Mouse (Mus musculus) T-helper 2 cell (primary cell): ENCODE results near the gene Kif26b.

Experiments
- in situ Hi-C: fragments of 300-600 bp; cut with MboI, MseI; formaldehyde crosslinking; loops from one replicate; pipeline ENCODE4 v1.15.1; 2025; ENCODE audit warnings: high pct_unique_total_duplicates

The Kif26b gene

DNA sequence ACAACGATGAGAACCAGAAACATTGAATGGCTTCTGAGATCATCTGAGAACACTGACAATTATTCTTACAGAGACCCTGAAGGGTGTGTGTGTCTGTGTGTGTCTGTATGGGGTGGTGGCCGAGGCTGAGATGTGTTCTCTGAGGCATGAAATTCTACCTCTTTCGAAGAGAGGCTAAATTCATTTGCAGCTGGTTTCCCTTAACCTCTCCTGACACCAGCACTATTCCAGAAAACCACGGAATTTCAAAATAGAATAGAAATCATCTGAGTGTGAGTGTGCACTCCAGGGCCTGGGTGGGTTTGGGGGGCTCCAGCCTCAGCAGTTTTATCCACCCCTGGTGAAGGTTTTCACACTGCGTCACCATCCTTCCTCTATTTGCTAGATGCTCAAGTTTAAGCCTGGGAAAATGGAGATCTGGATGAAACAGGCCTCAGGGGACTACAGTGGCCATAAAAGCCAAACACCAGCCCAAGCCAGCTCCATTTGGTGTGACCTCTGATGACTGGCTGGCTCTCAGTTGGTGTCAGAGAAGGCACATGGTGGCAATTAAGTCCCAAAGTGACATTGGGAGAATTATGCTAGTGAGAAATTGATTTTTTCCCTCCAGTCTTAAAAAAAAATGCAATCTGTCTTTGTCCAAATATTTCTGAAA, 56.6 kb downstream of the Kif26b start:
- in situ Hi-C loops: no loop called here

DNA sequence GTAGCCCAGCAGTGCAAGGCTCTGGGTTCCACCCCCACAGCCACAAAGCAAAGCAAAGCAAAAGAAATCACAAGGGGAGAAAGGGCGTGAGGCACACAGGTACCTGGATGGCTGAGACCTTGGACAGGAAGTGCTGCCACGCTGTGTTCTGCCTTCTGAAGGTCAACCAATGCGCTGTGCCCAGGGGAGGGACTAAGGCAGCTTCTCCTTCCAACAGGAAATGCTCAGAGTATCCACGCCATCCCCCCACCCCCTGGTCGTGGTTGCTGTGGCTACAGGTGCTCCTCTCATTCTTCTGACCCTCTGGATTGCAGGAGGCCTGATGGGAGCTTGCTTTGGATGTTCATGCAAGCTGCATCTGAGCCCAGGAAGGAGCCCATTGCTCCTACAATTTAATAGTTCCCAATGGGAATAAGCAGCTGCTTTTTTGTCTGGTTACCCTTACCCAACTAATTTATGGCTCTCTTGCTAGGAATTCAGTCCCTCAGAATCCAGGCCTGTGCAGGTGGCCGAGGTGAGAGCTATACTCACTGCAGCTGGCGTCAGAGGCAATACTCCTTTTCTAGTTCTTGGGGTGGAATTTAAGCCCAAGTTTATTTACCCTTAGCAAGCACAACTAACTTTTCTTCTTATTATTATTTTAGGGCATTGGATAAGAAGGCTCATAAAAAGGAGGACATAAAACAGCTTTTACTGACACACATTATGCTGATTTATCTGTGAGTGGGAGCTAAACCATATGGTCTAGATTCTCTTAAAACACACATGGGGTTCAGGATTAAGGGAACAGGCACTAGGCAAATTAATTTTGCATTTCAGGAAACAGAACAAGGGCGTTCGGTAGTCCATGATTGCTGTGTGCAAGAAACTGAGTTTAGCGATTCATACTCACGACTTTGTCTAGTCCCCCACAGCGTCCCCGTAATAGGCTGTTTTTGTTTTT, 61.6 kb downstream of the Kif26b start:
- in situ Hi-C loops: no loop called here

DNA sequence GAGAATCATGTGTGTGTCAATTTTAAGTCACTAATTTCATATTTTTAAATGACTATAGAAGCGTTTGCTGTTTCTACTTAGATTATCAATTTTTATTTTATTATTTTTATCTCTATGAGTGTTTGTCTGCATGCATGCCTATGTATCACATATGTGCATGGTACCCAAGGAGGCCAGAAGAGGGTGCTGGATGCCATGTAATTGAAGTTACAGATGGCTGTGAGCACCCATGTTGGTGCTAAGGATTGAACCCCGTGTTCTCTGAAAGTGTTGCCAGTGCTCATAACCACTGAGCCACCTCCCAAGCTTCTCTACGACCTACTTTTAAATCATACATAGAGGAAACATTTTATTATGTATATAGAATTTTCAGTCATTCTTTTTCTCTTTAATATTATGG, 68.2 kb downstream of the Kif26b start:
- in situ Hi-C loops: no loop called here

DNA sequence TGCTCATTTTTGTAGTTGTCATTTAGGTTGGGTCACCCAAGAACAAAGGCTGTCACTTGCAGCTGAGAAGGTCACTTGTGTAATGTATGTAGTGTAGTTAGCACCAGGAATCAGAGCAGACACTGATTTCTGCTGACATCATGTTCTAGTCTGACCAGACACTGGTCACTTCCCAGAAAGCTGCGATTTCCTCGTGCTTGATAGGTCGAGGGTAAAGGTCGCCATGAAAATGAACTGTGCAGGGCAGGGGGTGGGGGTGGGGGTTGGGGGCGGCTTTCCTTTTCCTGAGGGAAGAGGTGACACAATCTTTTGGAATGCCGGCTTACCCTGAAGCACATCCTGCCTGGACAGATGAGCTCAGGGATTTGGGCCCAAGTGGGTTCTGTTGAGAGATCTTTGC, 68.8 kb downstream of the Kif26b start:
- in situ Hi-C loops: no loop called here

DNA sequence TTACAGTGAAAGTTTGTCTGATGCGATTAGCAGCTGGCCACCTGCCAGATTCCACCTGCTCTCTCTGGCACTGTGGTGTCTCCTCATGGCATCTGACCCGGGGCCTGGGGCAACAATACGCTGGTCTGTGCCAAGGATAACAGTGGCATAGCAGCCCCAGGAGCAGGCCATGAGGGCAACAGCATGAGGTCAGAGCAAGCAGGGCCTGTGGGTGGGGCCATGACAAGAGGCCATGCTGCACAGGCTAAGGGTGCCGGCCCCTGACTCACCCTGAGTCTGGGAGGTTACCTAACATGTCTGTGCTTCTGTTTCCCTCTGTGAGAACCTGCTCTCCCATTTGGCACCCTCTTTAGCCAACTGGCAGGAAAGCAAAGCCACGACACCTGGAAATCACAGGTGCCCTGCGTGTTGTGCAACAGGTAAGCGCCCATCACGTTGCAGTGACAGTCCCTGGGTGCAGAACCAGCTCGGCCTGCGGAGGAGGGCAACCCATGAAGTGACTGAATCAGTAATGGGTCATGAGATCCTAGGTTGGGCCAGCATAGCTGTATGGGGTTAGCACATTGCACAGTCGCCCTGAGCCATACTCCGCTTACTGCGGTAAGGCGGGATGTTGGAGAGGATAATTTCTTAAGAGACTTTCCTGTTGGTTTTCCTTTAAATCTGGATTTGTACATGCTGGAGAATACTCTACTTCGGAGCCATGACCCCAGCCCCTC, 72.1 kb downstream of the Kif26b start:
- in situ Hi-C loops: no loop called here

DNA sequence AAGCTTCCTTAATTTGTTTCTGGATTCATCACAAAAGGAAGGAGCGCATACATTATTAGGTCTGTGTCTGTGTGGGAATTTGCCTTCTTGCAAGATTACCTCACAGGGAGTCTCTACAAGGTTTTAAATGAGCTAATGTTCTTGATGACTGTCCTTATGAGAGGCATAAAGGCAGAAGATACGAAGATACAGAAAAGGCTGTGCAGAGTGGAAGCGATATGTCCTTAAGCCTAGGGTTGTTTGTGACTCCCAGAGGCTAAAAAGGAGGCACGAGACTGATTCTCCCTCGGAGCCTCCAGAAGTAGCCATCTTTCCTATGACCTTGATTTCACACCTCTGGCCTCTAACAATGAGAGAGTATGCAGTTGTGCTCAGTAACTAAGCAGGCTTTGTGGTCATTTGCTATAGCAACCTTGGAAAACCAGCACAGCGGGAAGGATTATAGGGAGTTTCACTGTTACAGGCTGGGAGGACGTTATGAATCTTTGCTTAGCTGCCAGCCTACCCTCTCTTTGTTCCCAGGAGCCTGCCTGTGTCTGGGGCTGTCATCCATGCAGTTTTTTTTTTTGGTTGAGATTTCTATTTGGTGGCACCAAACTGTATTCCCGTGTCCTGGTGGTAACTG, 80.3 kb downstream of the Kif26b start:
- in situ Hi-C loops: no loop called here

DNA sequence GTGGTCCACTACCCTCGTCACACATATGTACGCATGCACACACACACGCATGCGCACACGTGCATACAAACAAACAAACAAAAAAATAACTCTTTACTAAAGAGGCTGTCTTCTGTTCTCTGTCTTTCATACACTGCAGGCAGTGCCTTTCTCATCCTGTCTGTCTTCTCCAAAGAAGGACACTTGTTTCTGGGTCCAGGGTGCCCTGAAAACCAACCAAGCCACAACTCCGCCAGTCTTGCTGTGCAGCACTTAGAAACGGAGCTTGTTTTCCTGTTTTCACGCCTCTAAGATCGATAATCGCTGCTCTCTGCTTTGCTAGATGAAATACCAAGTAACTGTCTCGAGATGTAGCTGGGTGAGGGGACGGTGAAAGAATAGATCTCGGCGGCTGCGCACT, 82.6 kb downstream of the Kif26b start:
- in situ Hi-C loops: loop anchor here (10.0 kb wide), 1 partner anchor 1387 kb away; no protein-coding TSS in a partner anchor

DNA sequence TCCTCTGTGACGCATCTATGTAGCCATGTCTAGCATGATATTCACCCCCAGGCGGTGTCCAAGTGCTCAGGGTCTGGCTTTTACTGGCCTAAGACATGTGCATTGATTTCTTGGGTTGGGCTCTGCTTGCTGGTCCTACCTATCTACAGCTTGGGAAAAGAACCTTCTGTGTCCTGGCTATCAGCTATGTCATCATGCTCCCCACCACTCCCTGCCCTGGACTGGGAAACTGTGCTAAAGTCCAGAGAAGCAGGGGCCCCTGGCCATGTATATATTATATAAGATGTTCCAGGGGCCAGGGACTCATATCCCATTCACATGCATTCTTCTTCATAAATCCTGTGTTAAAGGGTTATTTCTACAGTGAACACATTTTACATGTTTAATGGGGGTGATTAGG, 92.4 kb downstream of the Kif26b start:
- in situ Hi-C loops: no loop called here

DNA sequence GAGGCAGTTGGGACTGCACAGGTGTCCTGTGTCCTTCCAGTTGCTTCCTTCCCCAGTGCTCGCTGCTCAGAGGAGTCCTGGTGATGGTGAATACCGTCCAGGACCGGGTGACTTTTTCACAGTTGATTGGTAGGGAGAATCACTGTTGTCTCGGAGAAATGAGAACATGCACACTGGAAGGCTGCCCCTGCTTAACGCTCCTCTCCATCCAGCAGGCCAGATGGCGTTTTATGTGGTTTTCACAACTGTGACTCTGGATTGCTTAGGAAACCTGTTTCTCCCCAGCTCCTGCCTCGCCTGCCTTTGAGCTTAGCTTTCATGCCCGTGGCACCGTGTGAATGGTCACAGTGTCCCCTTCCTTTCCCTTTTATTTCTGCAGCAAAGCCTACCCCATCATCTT, 95.0 kb downstream of the Kif26b start:
- in situ Hi-C loops: no loop called here

DNA sequence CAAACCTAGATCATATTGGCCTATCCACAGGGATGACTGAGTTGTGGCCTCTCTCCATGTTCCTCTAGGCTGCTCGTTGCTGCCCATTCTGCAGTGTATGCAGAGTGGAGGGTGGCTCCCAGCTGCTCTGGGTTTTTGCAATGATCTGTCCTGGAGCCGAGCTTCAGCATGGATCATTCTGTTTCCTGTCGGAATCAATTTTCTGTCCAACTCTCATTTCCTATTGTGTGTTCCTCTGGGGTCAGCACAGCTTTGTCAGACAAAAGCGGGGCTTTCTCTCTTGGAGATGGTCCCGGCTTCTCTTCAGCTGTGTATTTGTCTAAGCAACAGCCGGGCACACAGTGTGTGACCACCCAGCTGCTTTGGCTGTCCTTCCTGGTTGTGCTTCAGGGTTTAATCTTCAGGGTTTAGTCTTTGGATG, 98.0 kb downstream of the Kif26b start:
- in situ Hi-C loops: no loop called here

DNA sequence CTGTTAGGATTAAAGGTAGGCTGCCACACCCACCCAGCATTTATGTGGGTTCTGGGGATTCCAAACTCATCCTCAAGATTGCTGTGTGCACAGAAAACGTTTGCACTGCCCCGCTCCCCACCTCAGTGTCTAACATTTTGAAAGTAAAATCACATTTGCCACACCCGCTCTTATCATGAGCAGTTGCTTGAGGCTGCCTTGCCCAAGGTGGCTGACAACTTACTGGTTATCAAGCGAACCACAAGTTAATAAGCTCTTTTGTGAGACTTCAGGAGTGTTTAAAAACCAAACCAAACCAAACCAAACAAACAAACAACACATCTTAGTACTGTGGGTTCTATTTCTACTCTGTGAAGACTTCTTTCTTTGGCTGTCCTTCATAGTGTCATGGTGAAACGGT, 101.1 kb downstream of the Kif26b start:
- in situ Hi-C loops: no loop called here

DNA sequence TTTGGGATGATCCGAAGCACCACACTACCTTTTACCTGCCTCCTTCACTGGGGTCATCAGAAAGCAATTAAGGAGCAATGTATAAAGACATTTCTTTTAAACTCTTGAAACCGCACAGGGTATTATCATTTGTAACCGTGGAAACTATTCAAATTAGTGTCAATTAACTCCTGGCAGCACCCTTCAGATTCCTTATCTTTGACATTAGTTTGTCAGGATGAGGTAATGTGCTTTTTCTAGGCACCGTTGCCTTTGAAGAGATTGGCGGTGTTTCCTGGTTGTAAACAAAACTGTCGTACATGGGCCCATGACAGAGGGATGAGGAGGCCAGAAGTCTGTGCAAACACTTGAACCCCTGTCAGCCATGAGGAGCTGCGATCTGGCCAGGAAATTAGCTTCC, 102.9 kb downstream of the Kif26b start:
- in situ Hi-C loops: no loop called here

DNA sequence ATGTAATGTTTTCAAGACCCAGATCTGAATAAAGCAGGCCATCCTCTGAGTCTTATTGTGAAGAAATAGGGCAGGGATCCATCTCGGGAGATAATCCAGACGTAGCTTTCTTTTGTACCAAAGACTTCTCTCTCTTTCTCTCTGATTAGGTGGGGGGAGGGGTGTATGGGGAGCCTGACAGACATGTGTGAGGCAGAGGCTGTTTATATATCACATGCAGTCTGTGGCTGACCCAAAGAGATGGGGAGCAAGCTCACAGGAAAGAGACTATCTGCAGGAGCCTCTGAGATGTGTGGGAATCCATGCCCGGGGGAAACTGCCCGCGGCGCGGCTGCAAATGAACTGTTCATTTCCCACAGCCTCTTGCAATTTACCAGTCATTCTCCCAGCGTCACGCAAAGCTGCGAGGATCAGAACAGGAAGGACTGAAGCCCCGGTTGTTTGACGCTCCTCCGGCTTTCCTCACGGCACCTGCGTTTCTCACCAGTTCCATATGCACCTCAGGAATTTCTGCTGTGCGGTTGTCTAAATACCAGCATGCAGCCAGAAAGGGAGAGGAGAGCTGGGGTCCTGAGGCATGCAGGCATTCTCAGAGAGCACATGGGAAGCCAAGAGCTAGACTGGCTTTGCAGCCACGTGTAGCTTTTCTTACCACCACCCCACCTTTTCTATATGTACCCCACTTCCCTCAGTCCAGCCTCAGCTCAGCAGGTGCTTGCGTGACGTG, 105.6 kb downstream of the Kif26b start:
- in situ Hi-C loops: no loop called here

DNA sequence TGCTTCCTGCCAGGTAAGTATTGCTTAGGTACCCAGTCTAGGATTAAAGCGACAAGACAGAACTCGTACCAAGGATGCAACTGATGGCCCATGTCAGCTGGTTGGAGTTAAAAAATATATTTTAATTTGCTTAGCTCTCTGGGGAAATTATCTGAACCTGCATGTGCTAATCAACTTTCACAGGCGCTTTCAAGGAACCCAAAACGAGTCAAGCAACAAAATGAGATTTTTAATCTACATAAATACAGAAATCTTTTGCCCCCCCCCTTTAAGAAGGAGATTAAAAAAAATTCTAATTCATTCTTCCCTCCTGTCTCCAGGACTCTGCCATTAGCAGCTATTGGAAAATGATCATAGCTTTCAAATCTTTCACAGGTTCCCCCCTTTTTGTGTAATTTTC, 106.5 kb downstream of the Kif26b start:
- in situ Hi-C loops: no loop called here

DNA sequence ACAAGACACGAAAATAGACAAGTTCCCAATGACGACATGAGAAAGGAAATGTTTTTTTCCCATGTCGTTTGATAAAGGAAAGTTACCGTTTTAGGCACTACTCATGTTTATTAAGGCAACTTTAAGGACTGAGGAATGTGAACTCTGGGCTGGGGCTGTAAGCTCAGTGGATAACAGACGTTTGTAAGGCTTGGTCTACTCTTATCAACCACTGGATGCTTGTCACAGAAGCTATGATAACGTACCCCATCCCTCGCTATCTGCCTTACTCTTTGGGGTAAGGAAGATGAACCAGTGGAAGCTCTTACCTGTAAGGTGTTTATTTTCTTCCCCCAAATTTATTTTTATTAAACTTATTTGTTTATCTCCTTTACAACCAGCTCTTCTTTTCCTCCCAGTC, 108.4 kb downstream of the Kif26b start:
- in situ Hi-C loops: no loop called here

DNA sequence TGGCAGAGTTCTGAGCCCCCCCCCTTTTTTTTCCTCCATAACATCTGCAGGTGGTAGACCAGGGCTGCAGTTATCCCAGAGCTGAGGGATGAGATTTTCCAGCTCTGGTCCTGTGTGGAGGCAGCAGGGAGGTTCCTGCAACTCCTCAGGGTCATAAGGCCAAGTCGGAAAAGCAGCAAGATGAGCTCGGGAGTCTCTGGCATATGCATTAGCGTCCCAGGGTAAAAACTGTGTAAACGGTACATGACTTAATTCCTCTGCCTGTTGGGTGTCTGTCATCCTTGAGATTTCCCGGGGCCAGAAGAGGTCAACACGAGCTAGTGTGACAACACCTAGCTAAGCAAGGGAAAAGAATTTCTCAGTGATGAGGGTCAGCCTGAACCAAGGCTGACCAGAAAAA, 111.0 kb downstream of the Kif26b start:
- in situ Hi-C loops: no loop called here

DNA sequence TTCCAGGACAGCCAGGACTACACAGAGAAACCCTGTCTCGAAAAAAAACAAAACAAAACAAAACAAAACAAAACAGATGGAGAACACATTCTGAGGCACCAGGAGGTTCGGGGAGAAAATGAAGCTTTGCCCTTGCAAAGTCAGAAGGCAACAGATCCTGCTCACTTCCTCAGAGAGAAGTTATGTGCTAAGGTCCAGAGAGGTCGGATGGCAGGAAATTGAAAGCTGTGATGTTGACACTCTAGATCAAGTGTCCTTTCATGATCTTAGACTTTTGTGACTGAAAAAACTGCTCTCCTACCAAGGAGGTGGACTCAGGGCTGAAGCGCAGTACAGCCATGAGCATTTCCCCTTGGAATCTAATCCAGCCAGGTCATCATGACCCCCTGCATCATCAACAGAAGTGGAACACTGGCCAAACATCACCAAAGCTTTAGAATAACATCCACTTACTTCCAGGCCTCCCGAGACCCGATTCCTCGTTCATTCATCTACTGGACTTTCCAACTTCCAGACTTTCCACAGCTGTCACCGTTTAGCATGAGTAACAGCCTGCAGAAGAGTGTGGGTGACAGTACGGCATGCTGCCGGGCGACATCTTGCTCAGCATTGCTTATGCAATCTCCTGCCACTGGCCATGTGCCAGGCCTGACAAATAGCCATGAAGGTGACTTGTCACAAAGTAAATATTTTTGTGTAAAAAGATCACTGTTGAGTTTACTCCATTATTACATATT, 112.0 kb downstream of the Kif26b start:
- in situ Hi-C loops: no loop called here

DNA sequence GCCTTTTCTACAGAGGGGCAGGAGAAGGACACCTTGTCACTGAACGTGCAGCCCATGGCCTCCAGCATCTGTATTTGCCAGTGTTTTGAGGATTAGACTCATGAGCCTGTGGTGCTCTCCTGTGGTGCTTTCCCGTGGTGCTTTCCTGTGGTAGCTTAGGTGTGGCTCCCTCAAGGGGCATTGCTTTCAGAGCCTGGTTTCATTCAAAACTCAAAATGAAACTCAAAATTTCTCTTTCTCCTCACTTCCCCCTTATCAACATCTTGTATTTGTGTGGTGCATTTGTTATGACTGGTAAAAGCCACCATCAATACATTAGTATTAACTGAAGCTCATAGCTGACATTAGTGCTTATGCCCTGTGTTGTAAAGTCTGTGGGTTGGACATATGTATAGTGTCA, 112.9 kb downstream of the Kif26b start:
- in situ Hi-C loops: no loop called here

DNA sequence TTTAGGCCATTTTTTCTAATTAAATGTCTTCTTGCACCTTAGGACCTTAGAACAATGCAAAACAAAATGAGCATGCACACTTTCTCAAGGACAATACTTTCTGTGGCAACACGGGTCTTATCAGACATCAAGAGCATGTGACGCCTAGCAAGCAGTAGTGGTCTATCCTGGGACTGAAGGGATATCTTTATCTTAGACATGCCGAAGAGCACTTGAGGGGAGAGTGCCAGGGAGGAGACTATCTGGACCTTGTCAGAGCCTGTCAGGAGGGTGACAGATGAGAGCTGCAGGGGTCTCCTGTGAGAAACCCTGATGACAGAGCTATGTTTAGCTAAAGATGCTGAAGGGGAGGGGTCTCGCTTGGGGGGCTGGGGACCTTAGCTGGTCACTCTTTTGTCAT, 116.0 kb downstream of the Kif26b start:
- in situ Hi-C loops: no loop called here

DNA sequence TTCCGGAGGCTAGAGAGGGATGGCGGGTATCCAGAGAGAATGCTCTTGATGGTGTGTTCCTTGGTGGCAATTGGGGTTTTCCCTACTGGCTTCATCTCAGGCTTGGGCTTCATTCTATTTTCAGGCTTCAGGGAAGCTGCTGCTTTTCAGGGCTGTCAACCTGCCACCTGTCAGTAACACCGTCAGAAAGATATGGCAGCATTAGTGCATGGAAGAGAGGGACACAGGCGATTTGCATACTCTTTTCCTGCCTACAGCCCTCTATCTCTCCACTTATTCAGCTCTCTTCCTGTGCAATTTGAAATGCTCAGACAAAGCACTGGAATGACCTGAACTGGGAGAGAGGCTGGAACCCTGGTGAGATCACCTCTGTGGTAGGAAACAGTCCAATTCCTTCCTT, 117.7 kb downstream of the Kif26b start:
- in situ Hi-C loops: no loop called here

DNA sequence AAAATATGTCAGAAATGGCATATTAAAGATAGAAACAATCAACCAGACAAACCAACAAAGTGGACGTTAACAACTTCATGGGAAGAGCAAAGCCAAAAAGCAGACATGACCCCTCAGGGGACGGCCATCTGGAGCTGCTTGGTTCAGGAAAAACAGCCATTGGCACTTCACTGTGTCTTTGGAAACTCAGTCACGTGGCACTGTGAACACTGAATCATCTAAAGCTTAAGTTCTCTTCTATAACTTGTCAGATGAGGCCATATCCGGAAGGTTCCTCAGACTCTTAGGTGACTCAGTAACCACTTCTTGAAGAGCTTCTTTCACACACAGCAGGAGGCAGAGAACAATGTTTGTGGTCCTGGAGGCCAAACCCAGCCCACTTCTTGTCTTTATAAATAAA, 126.6 kb downstream of the Kif26b start:
- in situ Hi-C loops: no loop called here
